Mouse (Mus musculus) heart, postnatal 10 days (tissue): ENCODE results near the gene Adora2b. TPM values are rescaled to one million over a fixed set of nuclear protein-coding genes. Genes with fewer than 3 reads are reported as not detected.
"Not testable (repeated sequence)": the region's sequence is repeated elsewhere in the genome, so short reads cannot be mapped to it uniquely, and the experiment has no call there.

Experiments
- DNase-seq, 2 experiments: peaks; one replicate each; pipeline ENCODE4 v3.0.0; 2021
- intact Hi-C: fragments of 180-260 bp; cut with DNase I; formaldehyde crosslinking; loops from one replicate; pipeline ENCODE4 v1.15.1; 2025
- total RNA-seq, 2 experiments: library from RNA; stranded (reverse); gene quantifications; 2 replicates each; pipeline ENCODE4 v1.2.3; 2021

Adora2b gene
- total RNA-seq, 2 experiments from 2014 or later: 0.91 to 1.4 TPM

GRCm38 (mm10) chr11:62259214-62259613 lies 10.4 kb downstream of the Adora2b start:
- intact Hi-C loops: no loop called here
- no peak for DNase-seq

GRCm38 (mm10) chr11:62263599-62263998 lies 14.8 kb downstream of the Adora2b start:
- DNase-seq: no peak
- intact Hi-C loops: no loop called here

- no peak for DNase-seq
These were observed 15.2 kb downstream of the Adora2b start for GRCm38 (mm10) chr11:62264018-62264417.

DNA sequence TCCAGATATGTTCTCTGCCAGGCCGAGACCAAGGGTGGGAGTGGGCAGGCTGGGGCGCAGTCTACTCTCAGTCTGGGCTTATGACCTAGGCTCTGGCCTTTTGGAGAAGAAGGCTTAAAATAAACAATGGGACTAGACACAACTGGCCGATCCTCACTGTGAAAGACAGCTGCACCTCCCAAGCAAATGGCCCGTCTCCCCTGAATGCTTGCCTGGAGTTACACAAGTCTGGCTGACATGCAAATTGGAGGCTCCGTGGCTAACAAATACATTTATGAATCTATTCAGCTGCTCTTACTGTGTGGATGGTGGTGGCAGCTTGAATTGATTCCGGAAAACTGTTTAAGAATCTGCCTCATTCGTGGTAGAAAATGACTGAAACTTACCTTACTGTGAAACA lies 16.9 kb downstream of the Adora2b start:
- intact Hi-C loops: no loop called here
- no peak for DNase-seq

More at GRCm38 (mm10) chr11:62264018-62264417, 15.2 kb downstream of the Adora2b start:
- intact Hi-C loops: no loop called here

DNA sequence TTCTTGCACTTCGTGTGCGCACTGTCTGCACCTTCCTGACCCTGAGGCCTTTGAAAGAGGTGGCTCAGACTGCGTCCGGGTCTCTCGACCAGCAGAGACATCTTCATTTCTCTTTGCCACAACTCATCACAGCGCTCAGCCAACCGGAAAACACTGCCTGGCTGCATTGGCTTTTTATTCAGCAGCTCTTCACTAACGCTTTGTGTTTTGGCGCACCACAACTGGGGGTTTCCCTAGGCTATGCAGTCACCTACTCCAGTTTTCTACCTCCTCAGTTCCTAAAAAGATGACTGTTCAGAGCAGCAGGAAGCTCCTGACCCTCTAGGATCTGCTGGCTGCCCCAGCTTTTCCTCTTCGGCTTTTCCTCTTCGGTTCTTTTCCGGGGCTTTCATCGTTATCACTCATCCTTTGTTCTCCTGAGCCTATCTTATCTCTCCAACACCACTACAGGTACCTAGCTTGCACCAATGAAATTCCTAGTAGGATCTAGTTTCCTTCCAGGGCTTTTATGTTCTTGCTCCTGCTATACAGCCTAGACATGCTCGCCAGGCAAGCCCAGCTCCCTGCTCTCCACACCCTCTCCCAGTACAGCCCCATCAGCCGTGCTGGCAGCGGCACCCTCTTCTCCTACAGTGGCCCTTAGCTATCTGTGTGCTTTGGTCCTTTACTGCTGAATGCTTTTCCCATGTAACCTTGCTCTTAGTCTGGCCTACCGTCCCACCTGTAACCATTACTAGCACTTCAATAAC lies 17.9 kb downstream of the Adora2b start:
- DNase-seq: no peak
- intact Hi-C loops: no loop called here

GRCm38 (mm10) chr11:62268381-62268780 lies 19.6 kb downstream of the Adora2b start:
- intact Hi-C loops: no loop called here
- no peak for DNase-seq

DNA sequence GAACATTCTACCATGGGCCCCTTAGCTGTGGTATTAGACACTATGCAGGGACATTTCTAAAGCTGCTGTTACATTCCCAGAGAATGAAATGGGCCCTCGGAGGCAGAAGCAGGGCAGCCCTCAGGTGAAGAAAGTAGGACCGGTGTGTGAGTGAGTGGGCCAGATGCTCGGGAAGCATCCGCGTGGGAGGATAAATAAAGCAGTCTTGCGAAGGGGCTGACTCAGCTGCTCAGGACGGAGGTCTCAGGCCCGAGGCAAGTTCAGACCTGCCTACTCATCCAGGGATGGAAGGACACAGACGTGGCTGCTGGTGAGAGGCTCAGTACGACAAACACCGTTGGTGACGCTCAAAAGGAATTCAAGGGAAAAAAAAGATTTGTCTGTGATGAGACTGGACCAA lies 20.3 kb downstream of the Adora2b start:
- DNase-seq: no peak
- intact Hi-C loops: no loop called here

DNA sequence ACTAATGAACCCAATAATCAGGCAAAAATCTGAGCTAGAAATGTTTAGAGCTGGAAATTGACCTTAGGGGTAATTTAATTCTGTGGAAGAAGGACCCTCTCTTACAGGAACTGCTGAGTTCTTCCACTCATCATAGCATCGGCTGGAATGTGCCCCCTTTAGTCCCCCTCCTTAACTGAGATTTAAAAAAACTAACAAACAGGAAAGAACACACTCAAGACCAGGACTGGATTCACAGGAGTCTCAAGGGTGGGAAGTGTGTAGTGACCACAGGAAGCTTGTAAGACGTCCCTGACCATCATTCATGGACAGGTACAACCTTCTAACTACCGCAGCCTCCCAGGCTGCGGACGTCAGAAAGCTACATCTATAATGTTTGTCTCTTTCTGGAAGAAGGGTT lies 22.1 kb downstream of the Adora2b start:
- intact Hi-C loops: no loop called here
- DNase-seq: no peak

- intact Hi-C loops: no loop called here
- DNase-seq: no peak
These were observed 28.3 kb downstream of the Adora2b start for GRCm38 (mm10) chr11:62277086-62277485.

DNA sequence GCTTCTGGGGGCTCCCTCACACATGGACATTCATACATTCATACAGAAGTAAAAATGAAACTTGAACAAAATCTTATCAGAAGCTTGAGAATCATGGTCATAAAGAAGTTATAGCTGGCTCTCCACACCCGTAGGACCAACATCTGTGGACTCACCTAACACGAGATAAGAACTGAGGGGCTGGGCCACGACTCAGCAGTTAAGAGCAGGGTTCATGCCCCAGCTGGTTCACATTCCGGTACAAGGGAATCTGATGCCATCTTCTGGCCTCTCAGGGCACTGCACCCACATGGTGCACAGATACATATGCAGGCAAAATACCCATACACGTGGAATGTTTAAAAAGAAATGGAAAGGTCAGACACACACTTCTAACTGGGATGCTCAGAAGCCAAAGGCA lies 29.2 kb downstream of the Adora2b start:
- peak; percentile 70 to 84 for DNase-seq
- intact Hi-C loops: no loop called here

- intact Hi-C loops: loop anchor here (1.0 to 5.0 kb wide), 4 partner anchors 154 to 354 kb away; no protein-coding TSS in a partner anchor
- DNase-seq: peak; percentile 95
These were observed 32.2 kb downstream of the Adora2b start, which contains the start of the genes Zswim7 and Ttc19 for GRCm38 (mm10) chr11:62280675-62281600. Gene Zswim7, minus strand, starts transcription at chr11:62281375. Gene Ttc19, plus strand, starts transcription at chr11:62281473.

DNA sequence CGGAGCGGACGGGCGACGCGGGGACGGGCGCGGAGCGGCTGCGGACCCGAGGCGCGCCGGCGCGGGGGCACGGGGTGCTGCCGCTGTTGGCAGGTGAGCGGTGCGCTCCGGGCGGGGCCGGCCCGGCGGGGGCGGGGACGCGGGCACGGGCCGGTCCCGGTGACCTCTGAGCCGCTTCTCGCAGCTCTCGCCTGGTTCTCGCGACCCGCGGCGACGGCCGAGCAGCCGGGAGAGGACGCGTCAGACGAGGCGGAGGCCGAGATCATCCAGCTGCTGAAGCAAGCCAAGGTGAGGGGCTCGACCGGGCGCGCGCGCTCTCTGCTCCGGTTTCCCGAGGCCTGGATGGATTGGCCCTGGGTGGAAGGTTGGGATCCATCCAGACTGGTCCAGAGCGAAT lies 32.8 kb downstream of the Adora2b start:
- intact Hi-C loops: loop anchor here (2.0 to 5.0 kb wide), 2 partner anchors 331 to 354 kb away; no protein-coding TSS in a partner anchor
- DNase-seq: no peak

DNA sequence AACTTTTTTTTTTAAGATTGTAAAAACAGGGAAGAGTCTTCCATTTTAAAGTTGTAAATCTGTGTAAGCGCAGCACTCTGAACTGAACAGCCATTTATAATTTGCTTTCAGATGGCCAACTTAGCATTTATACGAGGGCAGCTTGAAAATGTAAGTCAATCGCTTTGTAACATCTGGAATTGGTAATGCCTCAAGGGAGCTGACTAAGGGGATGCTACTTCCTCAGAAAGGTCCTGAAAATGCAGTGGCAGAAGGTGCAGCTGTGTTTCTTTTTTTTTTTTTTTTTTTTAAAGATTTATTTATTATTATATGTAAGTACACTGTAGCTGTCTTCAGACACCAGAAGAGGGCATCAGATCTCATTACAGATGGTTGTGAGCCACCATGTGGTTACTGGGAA lies 35.2 kb downstream of the Adora2b start:
- not testable (repeated sequence) for DNase-seq
- intact Hi-C loops: loop anchor here (5.0 kb wide), 1 partner anchor 357 kb away; no protein-coding TSS in a partner anchor

GRCm38 (mm10) chr11:62285020-62285419 lies 36.2 kb downstream of the Adora2b start:
- DNase-seq: no peak
- intact Hi-C loops: no loop called here

- intact Hi-C loops: no loop called here
- DNase-seq: no peak
These were observed 38.9 kb downstream of the Adora2b start for GRCm38 (mm10) chr11:62287700-62288099.

GRCm38 (mm10) chr11:62294121-62294520 lies 45.3 kb downstream of the Adora2b start:
- intact Hi-C loops: no loop called here
- no peak for DNase-seq

- no peak for DNase-seq
- intact Hi-C loops: no loop called here
These were observed 50.1 kb downstream of the Adora2b start for GRCm38 (mm10) chr11:62298883-62299282.

DNA sequence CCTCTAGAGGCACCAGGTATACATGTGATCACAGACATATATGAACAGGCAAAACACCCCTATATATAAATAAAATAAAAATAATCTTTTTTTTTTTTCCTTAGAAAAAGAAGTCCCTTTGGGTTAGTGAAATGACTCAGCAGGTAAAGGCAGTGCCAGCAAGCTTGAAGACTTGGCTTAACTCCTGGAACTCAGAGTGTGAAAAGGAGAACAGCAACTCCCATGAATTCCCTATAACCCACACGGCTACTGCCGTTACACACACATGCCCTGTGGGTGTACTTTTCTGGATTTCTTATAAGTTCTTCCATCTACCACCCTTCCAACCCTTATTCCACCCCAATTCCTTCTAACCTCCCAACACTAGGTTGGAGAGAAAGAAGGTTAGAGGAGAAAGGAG lies 57.1 kb downstream of the Adora2b start:
- intact Hi-C loops: no loop called here
- no peak for DNase-seq

DNA sequence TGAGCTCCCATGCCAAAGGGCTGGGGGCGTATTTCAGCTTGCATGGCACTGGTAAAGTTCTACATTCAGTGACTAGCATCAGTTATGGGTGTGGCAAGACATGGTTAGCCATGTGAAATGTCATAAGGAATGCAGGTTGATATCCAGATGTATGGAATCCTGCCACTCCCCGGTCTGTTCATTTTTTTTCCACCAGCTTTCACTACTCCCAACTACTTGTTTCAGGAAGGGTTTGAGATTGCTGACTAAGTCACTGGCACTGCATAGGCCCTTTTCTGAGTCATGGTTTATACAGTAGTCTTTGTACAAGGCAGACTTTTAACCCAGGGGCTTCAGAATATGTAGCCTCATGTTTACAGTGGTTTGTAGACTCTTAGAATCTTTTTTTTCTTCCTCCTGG lies 60.5 kb downstream of the Adora2b start:
- no peak for DNase-seq
- intact Hi-C loops: no loop called here

- intact Hi-C loops: no loop called here
- no peak for DNase-seq
These were observed 66.2 kb downstream of the Adora2b start for GRCm38 (mm10) chr11:62314984-62315383.
